Mouse (Mus musculus) hindbrain, embryonic 11.5 days (tissue): ENCODE measurements around the gene Wwox. TPM values are rescaled to one million over a fixed set of nuclear protein-coding genes. Genes with fewer than 3 reads are reported as not detected.

Experiments
- ATAC-seq: fragments of 200-750 bp; cut with Nextera tagmentation; 2 replicates; pipeline ENCODE4 v1.8.0; 2017; ENCODE audit warnings: mild to moderate bottlenecking, moderate TSS enrichment, moderate library complexity; ENCODE audit not compliant: low FRiP score
- DNase-seq: peaks from one replicate; pipeline ENCODE4 v3.0.0-alpha.2; 2015; ENCODE audit warnings: low spot score
- H3K27ac ChIP-seq: fragments of 300-500 bp; sonication (generic); 2 replicates; pipeline ENCODE4 v1.5.1; 2014; ENCODE audit warnings: mild to moderate bottlenecking, low read depth, low read length
- H3K27me3 ChIP-seq: fragments of 300-500 bp; sonication (generic); 2 replicates; pipeline ENCODE4 v1.6.1; 2014; ENCODE audit warnings: mild to moderate bottlenecking, low read length, moderate library complexity, mixed read lengths; ENCODE audit not compliant: control insufficient read depth, insufficient read depth
- H3K36me3 ChIP-seq: fragments of 300-500 bp; sonication (generic); 2 replicates; pipeline ENCODE4 v1.6.1; 2014; ENCODE audit warnings: mild to moderate bottlenecking, low read length, moderate library complexity, mixed read lengths; ENCODE audit not compliant: control insufficient read depth, insufficient read depth
- H3K4me1 ChIP-seq: fragments of 300-500 bp; sonication (generic); replicated peaks from 2 replicates; pipeline ENCODE4 v1.6.1; 2014; ENCODE audit warnings: low read length, mixed read lengths; ENCODE audit not compliant: control insufficient read depth, insufficient read depth
- H3K4me2 ChIP-seq: fragments of 300-500 bp; sonication (generic); replicated peaks from 2 replicates; pipeline ENCODE4 v1.6.1; 2014; ENCODE audit warnings: mild to moderate bottlenecking, low read depth, low read length
- H3K4me3 ChIP-seq: fragments of 300-500 bp; sonication (generic); 2 replicates; pipeline ENCODE4 v1.5.1; 2014; ENCODE audit warnings: low read depth, low read length
- H3K9ac ChIP-seq: fragments of 300-500 bp; sonication (generic); 2 replicates; pipeline ENCODE4 v1.6.1; 2014; ENCODE audit warnings: low read depth, low read length
- H3K9me3 ChIP-seq: fragments of 300-500 bp; sonication (generic); 2 replicates; pipeline ENCODE4 v1.6.1; 2016; ENCODE audit warnings: low read length; ENCODE audit not compliant: control insufficient read depth
- WGBS: fragments of 180-500 bp; shearing (Covaris S2); extraction: QIAGEN DNeasy Blood & Tissue Kit; methylation state at CpG from one replicate; pipeline ENCODE4 v1.1.7; 2014; 5-methylcytosine and 5-hydroxymethylcytosine counted together
- polyA plus RNA-seq: library from polyadenylated mRNA; unstranded; fragments of >200 nt; fragmentation: Nextera tagmentation; extraction: Ambion mirVana; gene quantifications from 2 replicates; pipeline ENCODE4 v1.2.1, GENCODE M21; 2014

Gene Wwox
- polyA plus RNA-seq, 1 experiment from 2014 or later = 14.1 TPM

GRCm38 (mm10) chr8:115159208-115159607 is 719.8 kb downstream of the Wwox start:
- peak; percentile 48 for DNase-seq
- H3K9ac ChIP-seq = peak overlapping the region; percentile 21; the same call in 1 of the 2 replicates
- 10% methylated on average over 18 of the region's 18 CpGs for WGBS
- no peaks in the 10 kb centered on the region for H3K9me3 ChIP-seq
- H3K4me2 ChIP-seq = peak overlapping the region; percentile 32
- H3K4me3 ChIP-seq = peak overlapping the region; percentile 13; the same call in 1 of the 2 replicates
- H3K27me3 ChIP-seq = no peaks in the 10 kb centered on the region
- peak overlapping the region; percentile 58 for H3K27ac ChIP-seq
- H3K36me3 ChIP-seq = no peaks in the 10 kb centered on the region
- no peak; the same call in 1 of the 2 replicates for ATAC-seq
- H3K4me1 ChIP-seq = 0 out of 2 replicates have a peak, but pooled peaks cover 3% of the 10 kb centered on the region

- no peaks in the 10 kb centered on the region for H3K36me3 ChIP-seq
Observed at GRCm38 (mm10) chr8:115159711-115160374, 720.4 kb downstream of the Wwox start.

GRCm38 (mm10) chr8:115160407-115160806 is 721.0 kb downstream of the Wwox start:
- 0 out of 2 replicates have a peak, but pooled peaks cover 3% of the 10 kb centered on the region for H3K4me1 ChIP-seq
- H3K27me3 ChIP-seq = no peaks in the 10 kb centered on the region

More at GRCm38 (mm10) chr8:115159711-115160374, 720.4 kb downstream of the Wwox start:
- WGBS = 15% methylated on average over 22 of the region's 22 CpGs
- ATAC-seq (no peak), DNase-seq (peak; percentile 63)
- 0 out of 2 replicates have a peak overlapping the region, but pooled peaks have one; percentile 29 for H3K9ac ChIP-seq
- peak overlapping the region; percentile 29 for H3K4me2 ChIP-seq
- H3K27ac ChIP-seq = no peak overlapping the region
- no peaks in the 10 kb centered on the region for H3K27me3 ChIP-seq
- H3K4me1 ChIP-seq = 0 out of 2 replicates have a peak, but pooled peaks cover 3% of the 10 kb centered on the region
- H3K4me3 ChIP-seq = peak overlapping the region; percentile 15; the same call in 1 of the 2 replicates
- no peaks in the 10 kb centered on the region for H3K9me3 ChIP-seq

GRCm38 (mm10) chr8:115161520-115161919 is 722.1 kb downstream of the Wwox start:
- Histone ChIP-seq H3K4me1 (0 out of 2 replicates have a peak, but pooled peaks cover 3% of the 10 kb centered on the region), H3K27me3 (no peaks in the 10 kb centered on the region)

More at GRCm38 (mm10) chr8:115160407-115160806, 721.0 kb downstream of the Wwox start:
- H3K36me3 ChIP-seq = no peaks in the 10 kb centered on the region
- DNase-seq = no peak
- no peak overlapping the region for H3K27ac ChIP-seq
- ATAC-seq = no peak
- WGBS = 89% methylated on average over 5 of the region's 5 CpGs
- H3K9me3 ChIP-seq = no peaks in the 10 kb centered on the region
- H3K4me2 ChIP-seq = peak overlapping the region; percentile 29; the same call in 1 of the 2 replicates
- H3K9ac ChIP-seq = no peak overlapping the region
- no peak overlapping the region for H3K4me3 ChIP-seq

GRCm38 (mm10) chr8:115164872-115165271 is 725.4 kb downstream of the Wwox start:
- ATAC-seq (no peak), DNase-seq (no peak)
- Histone ChIP-seq H3K36me3 (no peaks in the 10 kb centered on the region), H3K4me3 (no peak overlapping the region), H3K9ac (no peak overlapping the region), H3K4me1 (no peaks in the 10 kb centered on the region), H3K27ac (no peak overlapping the region), H3K4me2 (no peak overlapping the region), H3K27me3 (no peaks in the 10 kb centered on the region), H3K9me3 (no peaks in the 10 kb centered on the region)
- WGBS = 26% methylated on average over 13 of the region's 13 CpGs

More at GRCm38 (mm10) chr8:115161520-115161919, 722.1 kb downstream of the Wwox start:
- no peak for DNase-seq
- Histone ChIP-seq H3K9me3 (no peaks in the 10 kb centered on the region), H3K4me2 (no peak overlapping the region), H3K36me3 (no peaks in the 10 kb centered on the region), H3K27ac (no peak overlapping the region), H3K4me3 (no peak overlapping the region), H3K9ac (no peak overlapping the region)
- WGBS = 70% methylated on average over 9 of the region's 9 CpGs
- no peak for ATAC-seq

DNA sequence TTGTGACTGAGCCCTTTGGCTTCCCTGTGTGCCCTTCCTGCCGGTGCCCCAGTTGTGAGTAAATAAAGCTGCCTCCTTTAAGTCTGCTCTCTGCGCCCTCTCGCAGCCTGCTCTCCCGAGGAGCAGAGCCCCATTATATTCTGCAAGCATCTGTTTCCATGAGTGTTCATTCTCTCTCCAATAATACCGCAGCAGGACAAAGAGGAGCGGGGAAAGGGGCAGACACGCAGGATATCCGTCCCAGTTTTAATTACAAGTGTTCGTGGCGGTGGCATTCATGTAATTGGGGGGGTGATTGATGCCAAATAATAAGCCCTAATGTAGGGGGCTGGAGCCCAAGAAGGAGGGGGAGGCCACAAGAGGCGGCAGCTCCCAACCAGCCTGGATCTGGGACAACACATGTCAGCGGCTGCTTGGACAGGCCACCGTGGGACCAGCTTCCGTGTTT is 734.2 kb downstream of the Wwox start:
- Histone ChIP-seq H3K4me1 (no peaks in the 10 kb centered on the region; the same call in 1 of the 2 replicates), H3K4me3 (no peak overlapping the region), H3K27ac (no peak overlapping the region), H3K9me3 (no peaks in the 10 kb centered on the region), H3K27me3 (no peaks in the 10 kb centered on the region), H3K4me2 (no peak overlapping the region), H3K36me3 (no peaks in the 10 kb centered on the region), H3K9ac (no peak overlapping the region)
- DNase-seq (peak; percentile 25), ATAC-seq (0 out of 2 replicates have a peak, but pooled peaks have one; percentile 38)
- WGBS = 56% methylated on average over 14 of the region's 14 CpGs

DNA sequence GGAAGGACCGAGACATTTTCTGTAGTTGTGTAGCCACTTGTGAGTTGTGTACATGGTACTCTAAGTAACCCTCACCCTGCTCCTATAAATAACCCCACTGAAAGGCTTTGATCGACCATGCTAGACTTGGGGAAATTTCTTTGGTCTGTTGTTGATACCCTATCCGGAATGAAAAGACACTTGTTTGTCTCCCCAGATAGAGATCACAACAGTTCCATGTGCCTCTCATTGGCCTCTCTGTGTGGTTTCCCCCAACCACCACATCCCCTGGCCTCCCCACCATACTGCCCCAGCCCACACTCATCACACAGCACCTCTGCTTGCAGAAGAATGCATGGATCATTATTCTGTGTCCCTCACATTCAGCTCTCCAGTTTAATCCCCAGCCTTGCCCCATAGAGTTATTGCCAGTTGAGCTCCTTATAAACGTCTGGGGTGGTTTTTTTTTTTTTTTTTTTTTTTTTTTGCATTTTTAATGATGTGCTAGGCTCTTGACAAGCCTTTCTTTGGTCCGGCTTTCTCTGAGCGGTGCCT is 746.0 kb downstream of the Wwox start:
- H3K9me3 ChIP-seq = no peaks in the 10 kb centered on the region
- ATAC-seq (no peak), DNase-seq (no peak)
- no peaks in the 10 kb centered on the region for H3K27me3 ChIP-seq
- H3K4me3 ChIP-seq = no peak overlapping the region
- no peaks in the 10 kb centered on the region for H3K36me3 ChIP-seq
- H3K4me1 ChIP-seq = no peaks in the 10 kb centered on the region
- H3K27ac ChIP-seq = no peak overlapping the region
- H3K9ac ChIP-seq = no peak overlapping the region
- 83% methylated on average over 6 of the region's 6 CpGs for WGBS
- H3K4me2 ChIP-seq = no peak overlapping the region

- Histone ChIP-seq H3K27me3 (no peaks in the 10 kb centered on the region), H3K9ac (no peak overlapping the region), H3K4me1 (no peaks in the 10 kb centered on the region), H3K4me2 (no peak overlapping the region), H3K9me3 (no peaks in the 10 kb centered on the region), H3K4me3 (no peak overlapping the region), H3K27ac (no peak overlapping the region), H3K36me3 (no peaks in the 10 kb centered on the region)
- ATAC-seq (no peak), DNase-seq (no peak)
- 64% methylated on average over 13 of the region's 13 CpGs for WGBS
Observed at GRCm38 (mm10) chr8:115186121-115186811, 746.8 kb downstream of the Wwox start.
